ENCODE assay signal across 13 mouse cellular contexts in the genomic region with DNA sequence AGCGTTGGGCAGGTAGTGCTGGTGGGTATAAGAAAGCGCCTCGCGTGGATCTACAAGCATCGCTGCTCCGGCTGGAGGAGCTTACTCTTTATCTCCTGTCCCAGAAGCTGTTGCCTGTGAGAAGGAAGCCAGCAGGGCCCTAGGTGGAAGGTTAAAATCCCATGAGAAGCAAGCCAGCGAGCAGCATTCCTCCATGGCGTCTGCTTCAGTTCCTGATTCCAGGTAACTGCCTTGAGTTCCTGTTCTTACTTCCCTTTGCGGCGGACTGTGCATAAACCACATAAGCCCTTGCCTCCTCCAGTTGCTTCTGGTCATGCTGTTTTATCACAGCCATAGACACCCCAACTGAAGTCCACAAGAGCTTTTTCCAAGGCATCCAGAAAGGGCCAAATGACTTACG. TPM values are rescaled to one million over a fixed set of nuclear protein-coding genes. Genes with fewer than 3 reads are reported as not detected.
DNase-seq lines count a peak whose midpoint lies in the region; ATAC-seq and TF ChIP-seq lines count a peak whose summit lies in the region.
"Had no signal": no experiment of that assay in that cellular context is flagged by ENCODE, and none has a peak within 500 bp of the region (broad histone marks: within the 10 kb centered on the region; RNA-seq: fewer than 3 reads in every experiment).

No protein-coding gene starts in this region.

- no peaks in the 10 kb centered on the region for H3K36me3 ChIP-seq in hindbrain, embryonic 10.5 days
- no peaks in the 10 kb centered on the region for H3K36me3 ChIP-seq in hindbrain, embryonic 11.5 days (ENCODE audit: control insufficient read depth, insufficient read depth, low read length)
- no peaks in the 10 kb centered on the region for H3K36me3 ChIP-seq in midbrain, postnatal 0 days (ENCODE audit: insufficient read depth, low read length)
- H3K36me3 ChIP-seq in midbrain, embryonic 10.5 days, result no peaks in the 10 kb centered on the region
- H3K36me3 ChIP-seq in liver, embryonic 14.5 days (replicated peaks; ENCODE audit: control insufficient read depth, insufficient read depth, low read depth), result no peaks in the 10 kb centered on the region
- H3K36me3 ChIP-seq in stomach, embryonic 15.5 days, result no peaks in the 10 kb centered on the region

- H3K27ac ChIP-seq in hindbrain, embryonic 10.5 days, result no peak overlapping the region
- H3K27ac ChIP-seq in hindbrain, embryonic 11.5 days (ENCODE audit: low read depth, low read length), result no peak overlapping the region
- no peak overlapping the region for H3K27ac ChIP-seq in midbrain, postnatal 0 days (ENCODE audit: low read depth, low read length)
- no peak overlapping the region for H3K27ac ChIP-seq in midbrain, embryonic 10.5 days (replicated peaks)
- no peak overlapping the region for H3K27ac ChIP-seq in liver, embryonic 14.5 days
- H3K27ac ChIP-seq in stomach, embryonic 15.5 days, result no peak overlapping the region

- no peak for TF ChIP-seq EP300 in liver, embryonic 14.5 days (IDR thresholded peaks at IDR 0.05; ENCODE audit: low read depth)

- H3K4me2 ChIP-seq in hindbrain, embryonic 11.5 days (replicated peaks; ENCODE audit: low read depth, low read length), result no peak overlapping the region
- H3K4me2 ChIP-seq in midbrain, postnatal 0 days (ENCODE audit: low read depth, low read length, poor library complexity, severe bottlenecking), result peak overlapping the region; percentile 97
- H3K4me2 ChIP-seq in liver, embryonic 14.5 days (ENCODE audit: low read depth), result peak overlapping the region; percentile 79; the same call in 1 of the 2 replicates
- peak overlapping the region; percentile 82; the same call in 1 of the 2 replicates for H3K4me2 ChIP-seq in stomach, embryonic 15.5 days

- TF ChIP-seq CTCF in midbrain, postnatal 0 days (IDR thresholded peaks at IDR 0.05), result no peak
- no peak for TF ChIP-seq CTCF in liver, embryonic 14.5 days (IDR thresholded peaks at IDR 0.05; ENCODE audit: low read depth)

- H3K4me3 ChIP-seq in hindbrain, embryonic 10.5 days, result no peak overlapping the region
- no peak overlapping the region for H3K4me3 ChIP-seq in hindbrain, embryonic 11.5 days (ENCODE audit: low read depth, low read length)
- H3K4me3 ChIP-seq in midbrain, postnatal 0 days (ENCODE audit: low read depth, low read length), result 0 out of 2 replicates have a peak overlapping the region, but pooled peaks have one; percentile 56
- no peak overlapping the region for H3K4me3 ChIP-seq in midbrain, embryonic 10.5 days
- H3K4me3 ChIP-seq in liver, embryonic 14.5 days (ENCODE audit: insufficient read depth in 1 of 2, low read depth in 2 of 2, low read length in 2 of 2), result no peak overlapping the region
- no peak overlapping the region for H3K4me3 ChIP-seq in stomach, embryonic 15.5 days (replicated peaks)

- no peak for ATAC-seq in hindbrain, embryonic 11.5 days (ENCODE audit: low FRiP score)
- ATAC-seq in midbrain, postnatal 0 days (ENCODE audit: low FRiP score), result no peak
- ATAC-seq in liver, embryonic 14.5 days (ENCODE audit: insufficient read depth), result no peak
- ATAC-seq in stomach, embryonic 15.5 days (ENCODE audit: insufficient read depth, low FRiP score, low read depth), result no peak

- no peak overlapping the region for H3K9ac ChIP-seq in hindbrain, embryonic 11.5 days (ENCODE audit: low read depth, low read length)
- no peak overlapping the region for H3K9ac ChIP-seq in midbrain, postnatal 0 days (replicated peaks; ENCODE audit: low read length, poor library complexity, severe bottlenecking)
- H3K9ac ChIP-seq in liver, embryonic 14.5 days (replicated peaks), result no peak overlapping the region
- no peak overlapping the region for H3K9ac ChIP-seq in stomach, embryonic 15.5 days

- DNase-seq in hindbrain, embryonic 10.5 days (ENCODE audit: low spot score), result peak; percentile 4
- DNase-seq in hindbrain, embryonic 11.5 days (ENCODE audit: low spot score), result no peak
- no peak for DNase-seq in midbrain, postnatal 0 days (ENCODE audit: low spot score)
- no peak for DNase-seq in midbrain, embryonic 10.5 days (ENCODE audit: low spot score)
- no peak for DNase-seq in liver, embryonic 14.5 days (ENCODE audit: low read depth in 3 of 3, low spot score in 3 of 3)
- no peak for DNase-seq in urinary bladder, postnatal 36 days (ENCODE audit: low spot score in 2 of 2)
- DNase-seq in urinary bladder, postnatal 14 days (ENCODE audit: low spot score), result no peak

- 66% methylated on average over 11 of the region's 11 CpGs for WGBS in hindbrain, embryonic 10.5 days
- WGBS in hindbrain, embryonic 11.5 days, result 69% methylated on average over 11 of the region's 11 CpGs
- WGBS in midbrain, postnatal 0 days, result 72% methylated on average over 11 of the region's 11 CpGs
- 60% methylated on average over 11 of the region's 11 CpGs for WGBS in midbrain, embryonic 10.5 days
- 31% methylated on average over 11 of the region's 11 CpGs for WGBS in liver, embryonic 14.5 days (ENCODE audit: insufficient replicate concordance)
- WGBS in stomach, embryonic 15.5 days, result 52% methylated on average over 11 of the region's 11 CpGs

- H3K27me3 ChIP-seq in hindbrain, embryonic 10.5 days (ENCODE audit: insufficient read depth, poor library complexity, severe bottlenecking), result peaks cover 9% of the 10 kb centered on the region; the same call in 1 of the 2 replicates
- no peaks in the 10 kb centered on the region for H3K27me3 ChIP-seq in hindbrain, embryonic 11.5 days (ENCODE audit: control insufficient read depth, insufficient read depth, low read length)
- H3K27me3 ChIP-seq in midbrain, postnatal 0 days (ENCODE audit: insufficient read depth, low read length), result peaks cover 8% of the 10 kb centered on the region; the same call in 1 of the 2 replicates
- H3K27me3 ChIP-seq in midbrain, embryonic 10.5 days (ENCODE audit: low read depth, poor library complexity, severe bottlenecking), result peaks cover 16% of the 10 kb centered on the region; the same call in 1 of the 2 replicates
- H3K27me3 ChIP-seq in liver, embryonic 14.5 days (ENCODE audit: control insufficient read depth, insufficient read depth, low read length), result peaks cover 2% of the 10 kb centered on the region; the same call in 1 of the 2 replicates
- H3K27me3 ChIP-seq in stomach, embryonic 15.5 days (replicated peaks), result no peaks in the 10 kb centered on the region

- no peaks in the 10 kb centered on the region for H3K9me3 ChIP-seq in hindbrain, embryonic 10.5 days
- no peaks in the 10 kb centered on the region for H3K9me3 ChIP-seq in hindbrain, embryonic 11.5 days (ENCODE audit: control insufficient read depth, low read length)
- H3K9me3 ChIP-seq in midbrain, postnatal 0 days (ENCODE audit: low read length), result no peaks in the 10 kb centered on the region
- H3K9me3 ChIP-seq in midbrain, embryonic 10.5 days (replicated peaks), result no peaks in the 10 kb centered on the region
- H3K9me3 ChIP-seq in liver, embryonic 14.5 days (ENCODE audit: control insufficient read depth, low read length), result no peaks in the 10 kb centered on the region
- no peaks in the 10 kb centered on the region for H3K9me3 ChIP-seq in stomach, embryonic 15.5 days

- peaks cover 44% of the 10 kb centered on the region for H3K4me1 ChIP-seq in hindbrain, embryonic 10.5 days (replicated peaks)
- H3K4me1 ChIP-seq in hindbrain, embryonic 11.5 days (replicated peaks; ENCODE audit: control insufficient read depth, insufficient read depth, low read length), result no peaks in the 10 kb centered on the region
- peaks cover 8% of the 10 kb centered on the region; the same call in 1 of the 2 replicates for H3K4me1 ChIP-seq in midbrain, postnatal 0 days (ENCODE audit: insufficient read depth, low read length)
- H3K4me1 ChIP-seq in midbrain, embryonic 10.5 days, result peaks cover 35% of the 10 kb centered on the region
- peaks cover 0 to 2% of the 10 kb centered on the region in 2 experiments; a peak in 1 of 4 replicates for H3K4me1 ChIP-seq in liver, embryonic 14.5 days (replicated peaks; ENCODE audit: control insufficient read depth in 2 of 2, insufficient read depth in 2 of 2, low read length in 1 of 2)
- peaks cover 9% of the 10 kb centered on the region for H3K4me1 ChIP-seq in stomach, embryonic 15.5 days

RNA-seq across cellular contexts. Expression of a gene that starts 0.5 kb away (rescaled TPM):
- 13.1 and 19.6 TPM in 2 replicates for polyA plus RNA-seq in hindbrain, embryonic 10.5 days (2016; fragmentation: Nextera tagmentation; extraction: Ambion mirVana)
- 9.4 and 14.5 TPM in 2 replicates for polyA plus RNA-seq in hindbrain, embryonic 11.5 days (2014; fragmentation: Nextera tagmentation; extraction: Ambion mirVana)
- 0.77 and 1.3 TPM in 2 replicates for total RNA-seq in midbrain, postnatal 0 days (2014; rRNA removed)
- polyA plus RNA-seq in midbrain, postnatal 0 days (2015; fragmentation: Nextera tagmentation; extraction: Ambion mirVana), result 1.6 and 1.8 TPM in 2 replicates
- polyA plus RNA-seq in midbrain, embryonic 10.5 days (2016; fragmentation: Nextera tagmentation; extraction: Ambion mirVana), result 19.8 and 21.5 TPM in 2 replicates
- polyA plus RNA-seq in liver, embryonic 14.5 days (2012; rRNA removed), result 1.3 and 1.4 TPM in 2 replicates
- polyA plus RNA-seq in liver, embryonic 14.5 days (2014; fragmentation: Nextera tagmentation; extraction: Ambion mirVana), result 2.6 and 2.8 TPM in 2 replicates
- polyA plus RNA-seq in stomach, embryonic 15.5 days (2015; fragmentation: Nextera tagmentation; extraction: Ambion mirVana), result 29.5 and 32.1 TPM in 2 replicates

RNA-seq across cellular contexts. Expression of a gene that starts 6.0 kb away (rescaled TPM):
- 0.26 and 0.41 TPM in 2 replicates for polyA plus RNA-seq in hindbrain, embryonic 10.5 days (2016; fragmentation: Nextera tagmentation; extraction: Ambion mirVana)
- 0.43 TPM in 1 of 2 replicates, not detected in the other for polyA plus RNA-seq in hindbrain, embryonic 11.5 days (2014; fragmentation: Nextera tagmentation; extraction: Ambion mirVana)
- total RNA-seq in midbrain, postnatal 0 days (2014; rRNA removed), result not detected in 2 replicates
- polyA plus RNA-seq in midbrain, postnatal 0 days (2015; fragmentation: Nextera tagmentation; extraction: Ambion mirVana), result not detected in 2 replicates
- 0.29 and 0.30 TPM in 2 replicates for polyA plus RNA-seq in midbrain, embryonic 10.5 days (2016; fragmentation: Nextera tagmentation; extraction: Ambion mirVana)
- polyA plus RNA-seq in liver, embryonic 14.5 days (2012; rRNA removed), result not detected in 2 replicates
- polyA plus RNA-seq in liver, embryonic 14.5 days (2014; fragmentation: Nextera tagmentation; extraction: Ambion mirVana), result not detected in 2 replicates
- 0.39 and 0.73 TPM in 2 replicates for polyA plus RNA-seq in stomach, embryonic 15.5 days (2015; fragmentation: Nextera tagmentation; extraction: Ambion mirVana)
- total RNA-seq: forebrain, postnatal 0 days; left cerebral cortex, postnatal 36 days had no signal
- polyA plus RNA-seq: cerebellum, adult 2 months; forebrain, postnatal 0 days; gonadal fat pad, adult 2 months; inflammation-experienced regulatory T-cells, adult 6 months had no signal
